In genomic region chr13:43546861-43547260, GRCm38 (mm10) we compare ENCODE assay signal across 9 mouse cellular contexts. TPM values are rescaled to one million over a fixed set of nuclear protein-coding genes. Genes with fewer than 3 reads are reported as not detected.
DNase-seq lines count a peak whose midpoint lies in the region; TF ChIP-seq lines count a peak whose summit lies in the region.
"Had no signal": no experiment of that assay in that cellular context is flagged by ENCODE, and none has a peak within 500 bp of the region (broad histone marks: within the 10 kb centered on the region; RNA-seq: fewer than 3 reads in every experiment).

No protein-coding gene starts in this region.

- H3K9me3 ChIP-seq in ES-E14 (ENCODE audit: control insufficient read depth, insufficient read depth, low read depth, low read length), result no peaks in the 10 kb centered on the region
- H3K9me3 ChIP-seq: stomach, embryonic 15.5 days had no signal

- in situ Hi-C loops in ES-E14 (cut with MboI; ENCODE audit: low sequenced_read_pairs in 2 of 2, unreplicated experiment in 2 of 2), result no loop called here

- no peak overlapping the region for H3K4me3 ChIP-seq in ES-E14 (ENCODE audit: insufficient read depth in 1 of 2, low read depth in 1 of 2, low read length in 2 of 2, poor library complexity in 1 of 2, severe bottlenecking in 1 of 2)
- H3K4me3 ChIP-seq: stomach, embryonic 15.5 days had no signal

- H3K9ac ChIP-seq in ES-E14 (ENCODE audit: insufficient read depth, low read depth, low read length, poor library complexity, severe bottlenecking), result no peak overlapping the region
- H3K9ac ChIP-seq: stomach, embryonic 15.5 days had no signal

- H3K36me3 ChIP-seq in ES-E14 (ENCODE audit: control insufficient read depth, insufficient read depth, low read length, poor library complexity, severe bottlenecking), result no peaks in the 10 kb centered on the region; the same call in 1 of the 2 replicates

- no peak overlapping the region for H3K27ac ChIP-seq in ES-E14 (ENCODE audit: insufficient read depth, low read depth, low read length, poor library complexity, severe bottlenecking)
- H3K27ac ChIP-seq: stomach, embryonic 15.5 days had no signal

- H3K4me1 ChIP-seq in ES-E14 (ENCODE audit: control insufficient read depth in 2 of 2, insufficient read depth in 2 of 2, low read length in 2 of 2, poor library complexity in 1 of 2), result no peaks in the 10 kb centered on the region
- H3K4me1 ChIP-seq: stomach, embryonic 15.5 days had no signal

- DNase-seq in 3T3-L1 (ENCODE audit: low read depth, low spot score) (peak; percentile 84), ES-E14 (ENCODE audit: low read depth, low spot score) (peak; percentile 65)
- DNase-seq in cerebellum, adult 18-20 months, result peak; percentile 81 to 90
- DNase-seq in frontal cortex, postnatal 36 days (ENCODE audit: low spot score in 2 of 2), result peak; percentile 82 to 90
- DNase-seq in kidney, postnatal 25 days, result peak; percentile 89 to 90
- peak; percentile 76 to 83 for DNase-seq in lung, adult 18-20 months
- DNase-seq in retina, postnatal 1 day, result peak; percentile 85
- DNase-seq in thymus, postnatal 4 days, result peak; percentile 87

TF ChIP-seq in ES-E14, 5 proteins besides CTCF, POLR2A, EP300 and RAD21:
- TF ChIP-seq ZC3H11A (IDR thresholded peaks at IDR 0.05; ENCODE audit: borderline replicate concordance, low read depth, low read length) (peak; percentile 18; the same call in 1 of the 2 replicates), HCFC1 (IDR thresholded peaks at IDR 0.05; ENCODE audit: borderline replicate concordance, insufficient read depth, low read length) (no peak), ZNF384 (IDR thresholded peaks at IDR 0.05; ENCODE audit: low read depth, low read length) (peak; percentile 28; the same call in 1 of the 2 replicates)

RNA-seq across cellular contexts. Expression of gene Mcur1, which starts 13.1 kb away (rescaled TPM):
- total RNA-seq in ES-E14 (2012; rRNA removed), result 2.0 and 2.5 TPM in 2 replicates
